Mouse (Mus musculus) intestine, postnatal 0 days (tissue): ENCODE measurements at regions not wholly inside any gene's neighbourhood (a gene's known extent, or its start where the extent isn't known, plus 50 kb on each side); places are given as distances from the start of the nearest gene placed in this dataset.

ENCODE experiments used
- ATAC-seq: fragments of 200-750 bp; cut with Nextera tagmentation; 2 replicates; pipeline ENCODE4 v1.8.0; 2017; ENCODE audit warnings: mild to moderate bottlenecking, moderate TSS enrichment, moderate library complexity
- H3K27ac ChIP-seq: fragments of 300-500 bp; sonication (generic); 2 replicates; pipeline ENCODE4 v1.5.1; 2014; ENCODE audit warnings: mild to moderate bottlenecking, low read depth, low read length, moderate library complexity
- H3K27me3 ChIP-seq: fragments of 300-500 bp; sonication (generic); replicated peaks from 2 replicates; pipeline ENCODE4 v1.6.1; 2014; ENCODE audit warnings: low read length, mixed read lengths; ENCODE audit not compliant: control insufficient read depth, insufficient read depth
- H3K36me3 ChIP-seq: fragments of 300-500 bp; sonication (generic); 2 replicates; pipeline ENCODE4 v1.6.1; 2014; ENCODE audit warnings: mild to moderate bottlenecking, moderate library complexity; ENCODE audit not compliant: control insufficient read depth, insufficient read depth
- H3K4me1 ChIP-seq: fragments of 300-500 bp; sonication (generic); replicated peaks from 2 replicates; pipeline ENCODE4 v1.6.1; 2014; ENCODE audit warnings: antibody characterized with exemption, low read length, mixed read lengths; ENCODE audit not compliant: control insufficient read depth, insufficient read depth
- H3K4me2 ChIP-seq: fragments of 300-500 bp; sonication (generic); replicated peaks from 2 replicates; pipeline ENCODE4 v1.6.1; 2014; ENCODE audit warnings: low read depth, mild to moderate bottlenecking, moderate library complexity
- H3K4me3 ChIP-seq: fragments of 300-500 bp; sonication (generic); 2 replicates; pipeline ENCODE4 v1.5.1; 2014; ENCODE audit warnings: low read depth, low read length
- H3K9ac ChIP-seq: fragments of 300-500 bp; sonication (generic); 2 replicates; pipeline ENCODE4 v1.6.1; 2014; ENCODE audit warnings: mild to moderate bottlenecking, low read depth, low read length
- H3K9me3 ChIP-seq: fragments of 300-500 bp; sonication (generic); 2 replicates; pipeline ENCODE4 v1.6.1; 2016; ENCODE audit warnings: mixed run types; ENCODE audit not compliant: control insufficient read depth
- CTCF ChIP-seq: sonication (generic); IDR thresholded peaks from 2 replicates; pipeline ENCODE4 v1.5.1; 2016; ENCODE audit warnings: low read depth, mild to moderate bottlenecking, control low read depth, antibody characterized with exemption, moderate library complexity
- WGBS: fragments of 180-500 bp; shearing (Covaris S2); extraction: QIAGEN DNeasy Blood & Tissue Kit; methylation state at CpG from one replicate; pipeline ENCODE4 v1.1.7; 2014; 5-methylcytosine and 5-hydroxymethylcytosine counted together

- no peaks in the 10 kb centered on the region for H3K4me1 ChIP-seq
- H3K27ac ChIP-seq = no peak overlapping the region
- peak overlapping the region; percentile 17 for H3K4me3 ChIP-seq
- no peak for TF ChIP-seq CTCF
- WGBS = 11% methylated on average over 18 of the region's 18 CpGs
- H3K27me3 ChIP-seq = peaks cover 12% of the 10 kb centered on the region
- H3K4me2 ChIP-seq = peak overlapping the region; percentile 53
- no peak overlapping the region for H3K9ac ChIP-seq
- no peaks in the 10 kb centered on the region for H3K9me3 ChIP-seq
- peak; percentile 77 for ATAC-seq
- no peaks in the 10 kb centered on the region for H3K36me3 ChIP-seq
Measured at GRCm38 (mm10) chr17:27325002-27325460, 120.8 kb upstream of the Lemd2 start.

DNA sequence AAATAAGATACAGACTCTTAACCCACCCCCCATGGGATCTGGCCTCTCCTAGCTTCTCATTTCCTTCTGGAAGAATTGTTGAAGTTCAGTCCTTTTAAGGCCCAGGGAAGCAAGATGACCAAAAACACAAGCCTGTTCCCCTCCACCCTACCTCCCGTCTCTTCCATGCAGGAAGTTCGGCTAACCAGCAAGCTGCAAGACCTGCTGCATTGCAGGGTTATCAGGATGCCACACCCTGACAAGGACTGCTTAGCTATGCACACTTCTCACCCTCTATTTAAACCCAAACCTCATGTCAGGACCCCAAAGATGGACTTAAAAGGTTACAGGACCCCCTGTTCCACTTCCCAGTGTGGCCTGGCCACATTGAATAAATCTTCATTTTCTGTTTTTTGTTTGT is 119.2 kb upstream of the Lemd2 start:
- WGBS = 16% methylated on average over 2 of the region's 2 CpGs
- TF ChIP-seq CTCF = no peak
- Histone ChIP-seq H3K4me2 (no peak overlapping the region), H3K27ac (no peak overlapping the region), H3K36me3 (no peaks in the 10 kb centered on the region), H3K27me3 (peaks cover 12% of the 10 kb centered on the region), H3K4me3 (no peak overlapping the region), H3K9me3 (no peaks in the 10 kb centered on the region), H3K4me1 (no peaks in the 10 kb centered on the region), H3K9ac (no peak overlapping the region)
- ATAC-seq = no peak

DNA sequence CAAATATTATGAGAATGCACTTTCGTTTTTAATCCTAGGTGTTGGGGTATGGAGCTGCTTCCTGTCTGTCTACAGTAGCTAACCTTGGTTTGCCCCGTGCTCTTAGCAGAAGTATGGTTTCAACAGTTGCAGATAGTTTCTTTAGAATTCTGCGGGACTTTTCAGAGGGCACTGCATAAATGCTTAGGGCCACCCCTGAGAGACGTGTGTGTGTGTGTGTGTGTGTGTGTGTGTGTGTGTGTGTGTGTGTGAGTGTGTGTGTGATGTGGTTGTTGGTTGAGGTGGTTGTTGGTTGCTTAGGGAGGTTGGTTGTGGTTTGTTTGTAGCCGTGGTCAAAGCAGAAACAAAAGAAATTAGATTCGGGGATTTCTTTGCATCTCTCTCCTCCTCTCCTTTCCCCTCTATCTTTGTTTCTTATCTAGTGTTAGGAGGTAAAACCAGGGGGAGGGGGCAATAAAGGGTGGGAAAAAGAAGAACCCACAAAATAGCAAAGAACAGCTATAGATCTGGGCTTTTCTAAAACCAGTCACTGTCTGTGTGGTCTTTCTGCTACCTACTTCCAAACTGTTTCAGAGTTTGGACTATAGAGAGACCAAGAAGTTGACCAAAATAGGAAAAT is 118.7 kb upstream of the Lemd2 start:
- no peak overlapping the region for H3K27ac ChIP-seq
- no peaks in the 10 kb centered on the region for H3K36me3 ChIP-seq
- no peaks in the 10 kb centered on the region for H3K4me1 ChIP-seq
- H3K4me2 ChIP-seq = no peak overlapping the region
- H3K4me3 ChIP-seq = no peak overlapping the region
- 73% methylated on average over 6 of the region's 6 CpGs for WGBS
- H3K9ac ChIP-seq = no peak overlapping the region
- H3K27me3 ChIP-seq = peaks cover 12% of the 10 kb centered on the region
- no peak for TF ChIP-seq CTCF
- H3K9me3 ChIP-seq = no peaks in the 10 kb centered on the region
- no peak for ATAC-seq

DNA sequence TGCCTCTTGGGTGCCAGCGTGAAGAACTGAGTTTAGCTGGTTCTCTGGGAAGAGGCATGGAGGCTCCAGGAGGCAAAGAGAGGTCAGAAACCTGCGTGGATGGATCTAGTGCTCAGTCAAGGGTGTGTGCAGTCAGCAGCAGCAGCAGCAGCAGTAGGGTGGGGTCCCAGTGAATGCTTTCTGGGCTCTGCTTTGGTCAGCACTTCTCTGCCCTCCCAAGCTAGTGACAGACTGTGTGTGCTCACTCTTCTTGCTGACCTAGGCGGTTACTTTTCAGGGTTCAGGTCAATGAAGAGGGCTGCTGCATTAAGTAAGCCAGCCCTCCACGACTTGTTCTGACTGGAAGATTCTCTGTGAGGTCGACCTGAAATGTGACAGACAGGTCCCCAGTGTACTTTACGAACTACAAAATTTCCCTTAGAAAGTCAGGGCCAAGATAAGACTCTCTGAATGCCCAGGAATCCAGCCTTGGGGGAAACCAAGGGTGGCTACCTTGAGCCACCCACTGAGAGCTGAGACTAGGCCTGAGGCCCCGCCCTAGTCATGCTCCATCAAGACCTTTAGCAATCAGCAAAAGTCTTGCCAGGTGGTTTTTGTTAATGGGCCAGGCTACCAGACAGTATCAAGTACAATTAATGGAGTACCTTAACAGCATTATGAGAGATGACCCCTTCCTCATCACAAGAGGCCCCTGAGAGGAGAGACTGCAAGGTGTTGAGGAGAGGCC is 114.9 kb upstream of the Lemd2 start:
- Histone ChIP-seq H3K9ac (no peak overlapping the region), H3K9me3 (no peaks in the 10 kb centered on the region), H3K4me1 (peaks cover 10% of the 10 kb centered on the region; the same call in 1 of the 2 replicates), H3K27ac (no peak overlapping the region), H3K27me3 (no peaks in the 10 kb centered on the region), H3K4me3 (no peak overlapping the region), H3K4me2 (no peak overlapping the region), H3K36me3 (no peaks in the 10 kb centered on the region)
- WGBS = 64% methylated on average over 7 of the region's 7 CpGs
- ATAC-seq = no peak
- no peak for TF ChIP-seq CTCF

DNA sequence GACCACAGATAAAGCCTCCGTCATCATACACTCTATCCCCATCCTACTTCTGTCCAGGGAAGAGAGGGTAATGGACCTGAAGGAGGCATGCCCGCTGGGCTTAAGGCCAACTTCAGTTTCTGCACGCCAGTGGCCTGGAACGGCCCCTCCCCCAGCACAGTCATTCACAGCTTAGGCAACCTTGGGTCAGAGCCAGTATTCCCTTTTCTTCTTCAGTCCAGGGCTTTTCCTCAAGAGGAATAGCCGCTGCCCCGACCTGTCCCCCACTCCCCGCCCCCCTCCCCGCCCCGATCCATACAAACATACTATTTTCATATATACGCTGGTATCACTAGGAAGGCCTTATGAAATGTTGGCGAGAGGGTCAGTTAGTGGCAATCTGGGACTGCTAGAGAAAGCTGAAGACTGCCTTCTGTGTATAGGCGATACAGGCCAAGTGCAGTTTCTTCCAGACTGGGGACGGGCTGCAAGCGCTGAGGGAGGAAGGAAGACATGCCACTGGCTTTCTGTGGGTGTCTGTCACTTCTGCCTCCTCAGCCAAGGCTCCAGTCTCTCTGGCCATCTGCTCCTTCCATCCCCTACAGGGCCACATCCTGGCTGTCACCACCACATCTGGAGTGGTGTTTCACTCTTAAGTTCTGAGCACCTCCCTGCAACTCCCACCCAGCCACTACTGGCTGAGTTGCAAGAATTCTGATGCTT is 113.5 kb upstream of the Lemd2 start:
- WGBS = 50% methylated on average over 14 of the region's 14 CpGs
- Histone ChIP-seq H3K27ac (no peak overlapping the region), H3K36me3 (no peaks in the 10 kb centered on the region), H3K4me2 (peak overlapping the region; percentile 30; the same call in 1 of the 2 replicates), H3K9me3 (no peaks in the 10 kb centered on the region), H3K4me1 (peaks cover 10% of the 10 kb centered on the region; the same call in 1 of the 2 replicates), H3K27me3 (no peaks in the 10 kb centered on the region), H3K4me3 (no peak overlapping the region), H3K9ac (no peak overlapping the region)
- peak; percentile 44; the same call in 1 of the 2 replicates for ATAC-seq
- no peak for TF ChIP-seq CTCF
